Mouse (Mus musculus): ENCODE results near the gene Mtmr11. TPM values are rescaled to one million over a fixed set of nuclear protein-coding genes. Genes with fewer than 3 reads are reported as not detected.
"Not testable (repeated sequence)": the region's sequence is repeated elsewhere in the genome, so short reads cannot be mapped to it uniquely, and the experiment has no call there.

The Mtmr11 gene
- total RNA-seq, 2 experiments from 2014 or later, result 6.9 to 8.5 TPM

GRCm38 (mm10) chr3:96199731-96200130, 37.9 kb downstream of the Mtmr11 start:
- DNase-seq (ENCODE audit: low spot score in 2 of 2), result no peak

- DNase-seq (ENCODE audit: low spot score in 2 of 2), result no peak
These were observed 46.0 kb downstream of the Mtmr11 start for GRCm38 (mm10) chr3:96207819-96208218.

DNA sequence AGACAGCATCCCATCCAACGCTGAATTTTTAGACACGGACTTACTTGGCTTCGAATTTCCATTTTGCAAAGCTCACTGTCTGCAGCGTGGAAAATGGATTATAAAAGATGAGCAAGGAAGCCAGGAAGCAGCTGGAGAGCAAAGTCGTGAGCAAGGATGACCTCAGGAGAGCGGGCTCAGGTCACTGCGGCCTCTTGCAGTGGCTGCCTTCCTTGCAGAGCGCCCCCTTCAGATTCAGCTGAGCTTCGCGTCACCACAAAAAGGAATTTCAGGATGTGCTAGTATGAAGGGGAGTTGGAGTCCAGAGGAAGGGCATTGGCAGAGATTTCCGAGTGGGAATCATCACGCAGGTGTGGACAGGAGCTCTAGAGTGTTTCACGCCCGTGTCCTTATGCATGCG, 47.4 kb downstream of the Mtmr11 start:
- no peak for DNase-seq (ENCODE audit: low spot score in 2 of 2)

DNA sequence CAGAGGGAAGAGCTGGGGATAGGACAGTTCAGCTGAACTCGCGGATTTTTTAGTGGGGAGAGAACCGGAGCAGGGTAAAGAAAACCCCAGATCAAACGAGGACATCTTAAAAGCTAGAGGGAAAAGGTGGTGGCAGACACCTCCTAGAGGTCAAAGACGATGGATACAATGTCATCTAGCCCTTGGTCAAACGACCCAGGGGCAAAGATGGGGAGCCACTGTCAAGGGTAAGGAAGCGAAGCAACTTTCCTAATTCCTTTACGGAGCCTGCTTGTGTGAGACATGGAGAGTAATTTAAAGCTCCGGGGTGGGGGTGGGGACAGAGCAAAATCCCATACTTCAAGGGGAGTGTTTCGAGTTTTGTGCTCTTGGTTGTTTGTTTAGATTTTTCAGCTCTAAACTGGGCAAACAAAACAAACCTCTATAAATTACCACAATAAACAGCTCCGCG, 57.4 kb downstream of the Mtmr11 start:
- DNase-seq (ENCODE audit: low spot score in 2 of 2), result peak in 1 of 2 experiments; percentile 20

DNA sequence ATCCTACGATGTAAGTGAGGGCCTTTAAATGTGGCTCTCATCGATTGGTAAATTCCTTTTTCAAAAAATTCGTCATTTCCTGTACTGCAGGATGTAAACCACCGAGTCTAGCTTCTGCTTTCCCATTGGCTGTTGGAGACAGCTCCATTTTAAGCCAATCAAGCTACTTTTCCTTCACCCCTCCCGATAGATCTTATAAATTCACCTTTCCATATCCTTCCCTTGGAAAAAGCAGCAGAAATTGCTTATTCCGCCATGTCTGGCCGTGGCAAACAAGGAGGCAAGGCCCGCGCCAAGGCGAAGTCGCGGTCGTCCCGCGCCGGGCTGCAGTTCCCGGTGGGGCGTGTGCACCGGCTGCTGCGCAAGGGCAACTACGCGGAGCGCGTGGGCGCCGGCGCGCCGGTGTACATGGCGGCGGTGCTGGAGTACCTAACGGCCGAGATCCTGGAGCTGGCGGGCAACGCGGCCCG, 57.9 kb downstream of the Mtmr11 start, which contains the start of the genes Bola1 and Hist2h2ab:
TSS of gene Bola1 (minus strand) at position 49 of the 470 bp plus-strand sequence.
TSS of gene Hist2h2ab (plus strand) at position 205 of the 470 bp plus-strand sequence.
- DNase-seq (ENCODE audit: low spot score in 2 of 2), result peak; percentile 53 to 77

DNA sequence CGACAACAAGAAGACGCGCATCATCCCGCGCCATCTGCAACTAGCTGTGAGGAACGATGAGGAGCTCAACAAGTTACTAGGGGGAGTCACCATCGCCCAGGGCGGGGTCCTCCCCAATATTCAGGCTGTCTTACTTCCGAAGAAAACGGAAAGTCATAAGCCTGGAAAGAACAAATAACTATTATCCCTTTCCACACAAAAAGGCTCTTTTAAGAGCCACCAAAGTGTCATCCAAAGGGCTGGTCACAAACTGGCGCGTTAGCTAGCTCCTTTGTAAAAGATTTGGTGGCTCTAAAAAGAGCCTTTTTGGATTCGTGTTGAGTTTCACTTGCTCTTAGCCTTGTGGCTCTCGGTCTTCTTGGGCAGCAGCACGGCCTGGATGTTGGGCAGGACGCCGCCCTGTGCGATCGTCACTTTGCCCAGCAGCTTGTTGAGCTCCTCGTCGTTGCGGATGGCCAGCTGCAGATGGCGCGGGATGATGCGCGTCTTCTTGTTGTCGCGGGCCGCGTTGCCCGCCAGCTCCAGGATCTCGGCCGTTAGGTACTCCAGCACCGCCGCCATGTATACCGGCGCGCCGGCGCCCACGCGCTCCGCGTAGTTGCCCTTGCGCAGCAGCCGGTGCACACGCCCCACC, 58.4 kb downstream of the Mtmr11 start:
- DNase-seq (ENCODE audit: low spot score in 2 of 2), result not testable (repeated sequence)

GRCm38 (mm10) chr3:96220765-96221639, 59.2 kb downstream of the Mtmr11 start, which contains the start of the genes Hist2h2ac and Hist2h2be:
Hist2h2ac (minus strand) TSS chr3:96220880.
Hist2h2be (plus strand) TSS chr3:96221119.
- DNase-seq (ENCODE audit: low spot score in 2 of 2), result peak; percentile 75 to 85

Small RNA genes lying within 50 kb of the gene (microRNA-seq; reads per million reads assigned to microRNA genes)
- gene Gm44492, result 0 reads per million in 2 experiments

Other genes starting within 250 kb of the Mtmr11 start
- 100 to 1,000 TPM in 1 of 2 experiments, 10 to 100 TPM in 1; 95.1 to 109 TPM for gene Anp32e, start 232.8 kb upstream of the Mtmr11 start, total RNA-seq (2021)
- gene Plekho1, start 166.0 kb upstream of the Mtmr11 start, total RNA-seq (2021), result 10 to 100 TPM; 73.6 to 81.9 TPM
- 10 to 100 TPM; 46.4 to 46.7 TPM for gene Vps45, start 103.5 kb upstream of the Mtmr11 start, total RNA-seq (2021)
- gene Otud7b, start 57.5 kb upstream of the Mtmr11 start, total RNA-seq (2021), result 10 to 100 TPM; 37.0 to 38.1 TPM
- 10 to 100 TPM; 48.6 to 50.3 TPM for gene Sf3b4, start 10.3 kb downstream of the Mtmr11 start, total RNA-seq (2021)
- gene Sv2a, start 19.1 kb downstream of the Mtmr11 start, total RNA-seq (2021), result 100 to 1,000 TPM; 429 to 445 TPM
- gene Bola1, start 57.7 kb downstream of the Mtmr11 start, total RNA-seq (2021), result 10 to 100 TPM; 12.3 to 16.2 TPM
- gene Hist2h2ab, start 57.9 kb downstream of the Mtmr11 start, total RNA-seq (2021), result 10 to 100 TPM; 16.5 to 17.3 TPM
- 10 to 100 TPM; 30.9 to 38.1 TPM for gene Hist2h2ac, start 58.9 kb downstream of the Mtmr11 start, total RNA-seq (2021)
- gene Hist2h2be, start 59.1 kb downstream of the Mtmr11 start, total RNA-seq (2021), result 1 to 10 TPM; 5.3 to 6.8 TPM
- 1 to 10 TPM; 3.8 to 4.1 TPM for gene Hist2h3c2, start 77.1 kb downstream of the Mtmr11 start, total RNA-seq (2021)
- 100 to 1,000 TPM; 239 to 244 TPM for gene Hist2h2aa2, start 78.3 kb downstream of the Mtmr11 start, total RNA-seq (2021)
- gene Hist2h2aa1, start 83.5 kb downstream of the Mtmr11 start, total RNA-seq (2021), result 1 to 10 TPM in 1 of 2 experiments, not detected in 1; 2.9 TPM
- gene Hist2h3c1, start 84.7 kb downstream of the Mtmr11 start, total RNA-seq (2021), result not detected
- 10 to 100 TPM; 36.9 to 40.6 TPM for gene Hist2h4, start 101.3 kb downstream of the Mtmr11 start, total RNA-seq (2021)
- gene Hist2h3b, start 106.7 kb downstream of the Mtmr11 start, total RNA-seq (2021), result 10 to 100 TPM; 51.9 to 52.0 TPM
- 100 to 1,000 TPM; 210 to 215 TPM for gene Hist2h2bb, start 107.7 kb downstream of the Mtmr11 start, total RNA-seq (2021)
- 1 to 10 TPM; 2.6 to 2.8 TPM for gene Fcgr1, start 132.0 kb downstream of the Mtmr11 start, total RNA-seq (2021)